Mouse (Mus musculus) MEL (cell line): ENCODE results near the gene Cyp26b1.

Experiments used
- CHD2 ChIP-seq: IDR thresholded peaks from 2 replicates; pipeline ENCODE4 v1.6.1; 2011; ENCODE audit warnings: low read length, improper control_type of control experiment
- CTCF ChIP-seq, 3 experiments: IDR thresholded peaks in 2 of 3; conservative IDR thresholded peaks in 1 of 3; 2 replicates each; pipeline ENCODE4 v1.5.1; 2011 to 2012; ENCODE audit warnings: low read length in 3 of 3, low read depth in 2 of 3, mild to moderate bottlenecking in 2 of 3, improper control_type of control experiment in 1 of 3, inconsistent platforms in 1 of 3, mixed read lengths in 1 of 3, moderate library complexity in 1 of 3; ENCODE audit not compliant: control insufficient read depth in 1 of 3, insufficient read depth in 1 of 3, poor library complexity in 1 of 3, severe bottlenecking in 1 of 3
- GATA1 ChIP-seq: IDR thresholded peaks from 2 replicates; pipeline ENCODE4 v1.6.1; 2011; ENCODE audit warnings: low read depth, low read length, improper control_type of control experiment
- HCFC1 ChIP-seq: IDR thresholded peaks from 2 replicates; pipeline ENCODE4 v1.6.1; 2012; ENCODE audit warnings: low read depth, mild to moderate bottlenecking, inconsistent platforms, low read length, improper control_type of control experiment, moderate library complexity
- MAFK ChIP-seq: IDR thresholded peaks from 2 replicates; pipeline ENCODE4 v1.6.1; 2011; ENCODE audit warnings: low read depth, mild to moderate bottlenecking, low read length, improper control_type of control experiment, borderline replicate concordance
- MAX ChIP-seq: IDR thresholded peaks from 2 replicates; pipeline ENCODE4 v1.6.1; 2011; ENCODE audit warnings: low read length, improper control_type of control experiment
- MEF2A ChIP-seq: IDR thresholded peaks from 2 replicates; pipeline ENCODE4 v1.6.1; 2014; ENCODE audit warnings: low read depth, mild to moderate bottlenecking, inconsistent platforms, low read length, improper control_type of control experiment; ENCODE audit not compliant: poor library complexity, insufficient replicate concordance, severe bottlenecking; ENCODE audit errors: extremely low read depth
- POLR2A ChIP-seq, 2 experiments: IDR thresholded peaks; 2 replicates each; pipeline ENCODE4 v1.6.1; 2011 to 2012; ENCODE audit warnings: low read length in 2 of 2, mild to moderate bottlenecking in 2 of 2, control low read depth in 1 of 2, improper control_type of control experiment in 1 of 2, low read depth in 1 of 2, moderate library complexity in 1 of 2; ENCODE audit not compliant: control insufficient read depth in 1 of 2, insufficient read depth in 1 of 2, poor library complexity in 1 of 2
- RCOR1 ChIP-seq: IDR thresholded peaks from 2 replicates; pipeline ENCODE4 v1.6.1; 2012; ENCODE audit warnings: low read depth, mild to moderate bottlenecking, inconsistent platforms, low read length, improper control_type of control experiment
- SIN3A ChIP-seq: IDR thresholded peaks from 2 replicates; pipeline ENCODE4 v1.6.1; 2012; ENCODE audit warnings: low read length, improper control_type of control experiment, inconsistent platforms
- ZKSCAN1 ChIP-seq: IDR thresholded peaks from 2 replicates; pipeline ENCODE4 v1.6.1; 2012; ENCODE audit warnings: low read depth, mild to moderate bottlenecking, inconsistent platforms, low read length, improper control_type of control experiment, moderate library complexity
- ZMIZ1 ChIP-seq: IDR thresholded peaks from 2 replicates; pipeline ENCODE4 v1.6.1; 2012; ENCODE audit warnings: low read depth, mild to moderate bottlenecking, inconsistent platforms, low read length, improper control_type of control experiment, moderate library complexity

GRCm38 (mm10) chr6:84594626-84595025 is 918 bp upstream of the Cyp26b1 start:
- TF ChIP-seq CTCF (IDR thresholded peaks at IDR 0.05 in 2 of 3, conservative IDR thresholded peaks at IDR 0.05 in 1 of 3; ENCODE audit: control insufficient read depth in 1 of 3, insufficient read depth in 1 of 3, low read depth in 2 of 3, low read length in 3 of 3, poor library complexity in 1 of 3, severe bottlenecking in 1 of 3) (no peak), ZMIZ1 (no peak), POLR2A (IDR thresholded peaks at IDR 0.05; ENCODE audit: control insufficient read depth in 1 of 2, insufficient read depth in 1 of 2, low read depth in 1 of 2, low read length in 2 of 2, poor library complexity in 1 of 2) (no peak), MEF2A (no peak), HCFC1 (no peak), MAX (no peak), GATA1 (no peak), CHD2 (no peak), SIN3A (no peak), MAFK (no peak), RCOR1 (no peak), ZKSCAN1 (no peak)
